Mouse (Mus musculus) cerebellum, adult 2 months (tissue): ENCODE results near the gene Zmynd12.

ENCODE experiments used
- CTCF ChIP-seq: fragments of 200-500 bp; IDR thresholded peaks from 2 replicates; pipeline ENCODE4 v1.5.1; 2011; ENCODE audit warnings: low read depth, mild to moderate bottlenecking, control low read depth, low read length, moderate library complexity, borderline replicate concordance; ENCODE audit not compliant: insufficient read depth
- POLR2A ChIP-seq: fragments of 200-500 bp; IDR thresholded peaks from 2 replicates; pipeline ENCODE4 v1.6.1; 2011; ENCODE audit warnings: low read length, control low read depth, borderline replicate concordance; ENCODE audit not compliant: insufficient read depth

GRCm38 (mm10) chr4:119483051-119483450 lies 60.4 kb downstream of the Zmynd12 start:
- TF ChIP-seq POLR2A (no peak), CTCF (0 out of 2 replicates have a peak, but pooled peaks have one; percentile 2)
